Mouse (Mus musculus) brain, adult 2 months (tissue): ENCODE measurements at regions not wholly inside any gene's neighbourhood (a gene's known extent, or its start where the extent isn't known, plus 50 kb on each side); places are given as distances from the start of the nearest gene placed in this dataset.

Source experiments
- DNase-seq: peaks from one replicate; pipeline ENCODE4 v3.0.0; 2011; ENCODE audit warnings: low read depth, low spot score

GRCm38 (mm10) chr2:50433166-50433565, 136.6 kb upstream of the Mmadhc start:
- DNase-seq, result no peak

DNA sequence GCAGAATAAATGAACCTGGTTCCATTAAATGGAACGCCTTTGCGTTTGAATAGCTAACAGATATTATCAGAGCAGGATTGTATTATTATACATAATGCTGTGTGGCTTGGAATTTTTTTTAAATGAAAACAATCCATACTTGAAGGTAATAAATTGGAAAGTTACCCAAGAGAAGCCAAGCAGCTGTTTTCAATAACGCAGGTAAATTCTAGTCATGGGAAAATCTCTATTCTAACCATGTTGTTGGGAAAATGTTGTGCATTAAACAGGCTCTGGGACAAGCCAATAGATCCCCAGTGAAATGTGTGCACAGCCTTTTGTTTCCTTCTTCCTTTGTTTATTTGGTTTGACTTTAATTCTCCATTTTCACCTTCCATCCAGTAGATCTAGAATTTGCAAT, 128.6 kb upstream of the Mmadhc start:
- DNase-seq, result no peak

DNA sequence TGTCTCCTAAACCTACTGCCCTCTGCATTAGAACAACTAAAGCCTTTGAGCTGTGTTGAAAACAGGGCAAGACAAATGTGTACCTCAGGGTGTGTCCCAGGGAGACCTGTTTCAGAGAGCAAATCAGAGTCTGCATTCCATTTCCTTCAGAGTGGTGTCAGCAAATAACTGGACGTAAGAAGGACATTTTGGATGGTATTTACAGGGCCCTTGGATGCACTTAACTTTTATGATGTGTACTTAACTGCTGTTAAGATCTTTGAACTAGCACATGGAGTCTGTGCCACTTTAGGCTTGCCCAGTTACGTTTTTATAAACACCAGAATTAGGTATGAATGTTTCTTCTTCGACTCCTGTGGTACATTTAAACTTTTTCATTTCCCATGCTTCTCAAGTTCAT, 123.0 kb upstream of the Mmadhc start:
- no peak for DNase-seq

DNA sequence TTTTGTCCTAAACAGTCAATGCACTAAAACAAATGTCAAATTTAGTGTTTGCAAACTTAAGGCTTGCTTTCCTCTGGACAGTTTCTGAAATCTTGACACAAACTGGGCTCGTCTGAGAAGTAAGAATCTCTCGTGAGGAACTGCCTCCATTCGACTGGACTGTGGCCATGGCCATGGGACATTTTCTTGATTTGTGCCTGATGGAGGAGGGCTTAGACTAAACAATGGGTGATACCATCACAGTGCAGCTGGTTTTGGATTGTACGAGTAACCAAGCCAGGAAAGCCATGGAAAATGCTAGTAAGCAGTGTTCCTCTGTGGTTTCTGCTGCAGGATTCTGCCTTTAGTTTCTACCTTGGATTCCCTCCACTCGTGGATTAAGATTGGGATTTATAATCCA, 121.0 kb upstream of the Mmadhc start:
- DNase-seq, result no peak

DNA sequence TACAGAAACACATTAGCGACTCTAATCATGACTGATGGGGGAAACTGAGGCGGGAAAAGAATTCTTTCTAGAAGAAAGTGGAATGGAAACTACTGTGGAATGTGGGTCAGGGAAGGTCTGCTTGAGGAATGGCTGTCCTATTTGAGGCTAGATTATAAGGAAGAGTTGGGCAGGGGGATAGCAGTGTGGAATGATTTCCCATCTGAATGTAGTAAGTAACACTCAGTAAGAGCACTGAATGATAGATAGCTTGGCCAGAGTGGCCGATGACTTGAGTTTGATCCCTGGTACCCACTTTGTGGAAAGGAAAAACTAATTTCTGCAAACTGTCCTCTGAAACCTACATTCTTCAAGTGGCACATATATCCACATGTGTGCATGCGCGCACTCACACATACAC, 120.5 kb upstream of the Mmadhc start:
- DNase-seq, result no peak

- DNase-seq, result no peak
Observed at GRCm38 (mm10) chr2:50416056-50416455, 119.5 kb upstream of the Mmadhc start.

DNA sequence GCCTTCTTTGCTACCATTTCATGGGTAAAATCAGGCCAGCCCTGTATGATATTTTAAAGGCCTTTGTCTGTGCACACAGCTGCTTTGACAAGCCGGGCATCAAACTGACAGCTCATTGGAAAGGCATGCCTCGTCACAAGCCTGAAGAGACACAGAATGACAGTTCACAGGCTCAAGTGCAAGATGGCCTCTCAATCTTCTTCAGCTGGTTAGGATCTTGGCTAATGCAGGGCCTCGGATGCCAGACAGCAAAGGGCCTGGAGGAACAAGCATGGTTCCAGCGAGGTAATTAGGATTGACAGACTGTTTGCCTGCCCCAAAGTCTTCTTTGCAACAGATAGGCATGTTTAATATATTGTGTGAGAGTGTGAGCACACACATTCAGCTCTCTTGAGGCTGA, 109.3 kb upstream of the Mmadhc start:
- DNase-seq, result no peak

- DNase-seq, result no peak
Observed at GRCm38 (mm10) chr2:50403106-50403505, 106.5 kb upstream of the Mmadhc start.

- DNase-seq, result no peak
Observed at GRCm38 (mm10) chr2:50398576-50398975, 102.0 kb upstream of the Mmadhc start.

DNA sequence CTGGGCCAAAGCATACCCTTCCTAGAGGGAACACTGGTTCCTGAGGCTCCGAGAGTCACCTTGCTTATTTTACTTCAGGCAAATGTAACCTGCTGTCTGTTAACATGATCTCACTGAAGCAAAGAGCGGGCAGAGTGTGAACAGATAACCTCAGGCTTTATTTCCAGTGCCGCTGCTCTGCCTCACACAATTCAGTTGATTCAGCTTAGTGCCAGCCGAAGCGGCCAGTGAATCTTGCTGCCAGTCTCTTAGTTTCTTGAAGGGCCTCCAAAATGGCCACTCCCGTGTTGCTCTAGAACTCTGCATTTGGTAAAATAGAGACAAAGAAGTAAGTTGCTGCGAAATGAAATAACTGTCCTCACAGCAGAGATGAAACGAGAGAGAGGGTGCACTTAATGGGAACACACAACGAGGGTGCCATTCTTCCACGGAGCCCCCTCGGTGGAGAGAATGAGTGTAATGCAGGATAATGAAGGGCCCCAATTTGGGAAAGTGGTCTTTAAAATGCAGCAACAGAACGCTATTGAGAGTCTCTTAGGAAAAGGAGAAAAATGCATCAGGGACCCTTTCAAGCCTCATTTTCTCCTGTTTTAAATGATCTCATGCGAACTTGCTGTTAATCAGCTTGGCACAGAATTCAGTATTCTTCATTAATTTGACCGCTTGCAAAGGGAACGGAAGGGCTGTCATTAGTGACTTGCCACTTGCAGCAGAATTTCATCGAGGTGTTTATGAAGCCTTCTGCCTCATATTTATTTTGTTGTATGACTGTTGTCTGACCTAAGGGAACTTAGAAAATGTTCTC, 81.2 kb upstream of the Mmadhc start:
- DNase-seq, result peak; percentile 7

- DNase-seq, result no peak
Observed at GRCm38 (mm10) chr2:50373626-50374025, 77.0 kb upstream of the Mmadhc start.

- DNase-seq, result no peak
Observed at GRCm38 (mm10) chr2:50373006-50373405, 76.4 kb upstream of the Mmadhc start.

DNA sequence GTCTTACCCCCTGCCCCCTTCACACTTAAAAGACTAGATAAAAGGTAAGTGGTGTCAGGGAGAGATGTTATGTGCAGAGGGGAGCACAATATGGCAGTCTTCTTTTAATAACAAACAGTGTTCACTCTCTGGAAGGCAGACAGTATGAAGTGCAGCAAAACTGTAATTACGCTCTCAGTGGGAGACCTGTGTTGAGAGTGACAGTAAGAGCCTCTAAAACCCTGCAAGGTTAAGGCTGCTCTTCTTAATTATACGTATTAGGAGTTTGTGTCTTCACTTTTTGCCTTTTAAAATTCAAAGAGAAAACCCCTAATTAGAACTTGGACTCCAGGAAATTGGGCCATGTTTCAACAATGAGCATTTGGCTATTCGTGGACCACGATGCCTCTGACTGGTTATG, 72.2 kb upstream of the Mmadhc start:
- DNase-seq, result peak; percentile 12

- no peak for DNase-seq
Observed at GRCm38 (mm10) chr2:50368351-50368750, 71.8 kb upstream of the Mmadhc start.

GRCm38 (mm10) chr2:50365221-50365620, 68.6 kb upstream of the Mmadhc start:
- DNase-seq, result no peak

DNA sequence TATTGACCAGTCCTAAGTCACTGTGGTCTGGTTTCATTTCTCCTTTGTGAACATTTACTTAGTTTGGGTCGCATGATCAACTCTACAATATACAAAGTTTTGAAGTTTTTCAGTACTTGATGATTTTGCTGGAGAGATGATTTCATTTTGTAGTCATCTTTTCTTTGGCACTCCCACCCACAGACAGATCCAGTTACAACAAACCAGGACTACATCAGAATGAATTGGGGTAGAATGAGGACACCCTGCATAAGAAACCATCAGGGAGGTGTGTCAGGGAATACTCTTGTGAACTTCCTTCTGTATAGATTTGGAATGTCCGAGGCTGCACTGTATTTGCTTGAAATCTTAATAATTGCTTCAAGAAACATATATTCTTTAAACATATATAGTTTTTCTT, 59.5 kb upstream of the Mmadhc start:
- no peak for DNase-seq

- DNase-seq, result no peak
Observed at GRCm38 (mm10) chr2:50347486-50348265, 51.1 kb upstream of the Mmadhc start.
